Mouse (Mus musculus) gastrocnemius, adult 18-20 months (tissue): ENCODE data around the gene Zcrb1. TPM values are rescaled to one million over a fixed set of nuclear protein-coding genes. Genes with fewer than 3 reads are reported as not detected.

Source experiments
- DNase-seq: peaks from one replicate; pipeline ENCODE4 v3.0.0; 2021; ENCODE audit warnings: low spot score
- long read RNA-seq, 2 experiments: library from polyadenylated mRNA; stranded (forward); transcript quantifications; one replicate each; pipeline ENCODE4 v2.0.0; 2021
- total RNA-seq, 2 experiments: library from RNA; stranded (reverse); gene quantifications; 2 replicates each; pipeline ENCODE4 v1.2.3; 2021

Gene Zcrb1
- 100 to 1,000 TPM; 138 to 149 TPM for total RNA-seq
- long read RNA-seq, experiment 1, transcript Zcrb1-208 (8 exons, 850 nt), result minor isoform, 11 of 221 reads
- long read RNA-seq, experiment 1, transcript Zcrb1-201 (8 exons, 877 nt), result major isoform, 159 of 221 reads
- long read RNA-seq, experiment 1, partial matches to known transcripts, result 2 of 221 reads
- long read RNA-seq, experiment 1, other reads (novel, unspliced or antisense), result 49 of 221 reads
- long read RNA-seq, experiment 2, transcript Zcrb1-201 (8 exons, 877 nt), result major isoform, 120 of 157 reads
- long read RNA-seq, experiment 2, partial matches to known transcripts, result 1 of 157 reads
- long read RNA-seq, experiment 2, other reads (novel, unspliced or antisense), result 33 of 157 reads

DNA sequence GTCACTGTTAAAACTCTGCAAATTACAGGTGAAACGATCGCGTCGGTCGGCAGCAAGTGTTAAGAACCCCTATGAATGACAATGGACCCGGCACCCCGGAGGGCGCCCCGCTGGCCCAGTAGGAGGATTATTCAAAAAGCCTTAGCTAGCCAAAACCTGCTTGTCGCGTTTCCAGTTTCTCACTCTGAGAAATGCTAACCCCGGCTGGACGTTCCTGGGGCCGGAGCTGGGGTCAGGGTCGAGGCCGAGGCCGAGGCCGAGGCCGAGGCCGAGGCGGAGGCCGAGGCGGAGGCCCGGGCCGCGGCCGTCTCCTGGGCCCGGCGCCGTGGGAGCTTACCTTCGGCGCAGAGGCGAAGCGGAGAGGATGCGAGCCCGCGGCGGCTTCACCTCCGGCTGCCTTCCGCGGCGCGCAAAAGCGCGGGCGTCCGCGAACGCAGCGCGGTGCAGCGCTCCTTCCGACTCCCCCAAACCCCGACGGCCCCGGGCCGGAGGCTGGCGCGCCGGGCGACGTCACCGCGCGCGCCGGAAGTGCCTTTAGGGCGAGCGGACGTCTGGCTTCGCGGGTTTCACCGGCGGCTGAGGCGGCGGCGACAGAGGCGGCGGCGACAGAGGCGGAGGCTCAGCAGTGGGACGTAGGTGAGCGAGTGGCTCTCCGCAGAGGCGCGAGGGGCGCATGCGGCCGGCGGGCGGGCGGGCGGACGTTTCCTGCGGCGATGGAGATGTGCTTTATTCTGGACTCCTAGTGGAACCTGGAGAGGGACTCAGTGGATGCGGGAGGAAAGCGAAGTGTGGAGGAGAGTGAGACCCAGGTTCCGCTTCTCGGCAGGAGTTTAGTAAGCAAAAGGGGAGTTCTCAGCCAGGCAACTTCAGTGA lies at the start of gene Zcrb1, which contains the start of gene Pphln1:
Zcrb1 (minus strand) TSS at position 509 of the 873 bp plus-strand sequence.
Pphln1 (plus strand) TSS at position 525 of the 873 bp plus-strand sequence.
- DNase-seq, result peak; percentile 67

DNA sequence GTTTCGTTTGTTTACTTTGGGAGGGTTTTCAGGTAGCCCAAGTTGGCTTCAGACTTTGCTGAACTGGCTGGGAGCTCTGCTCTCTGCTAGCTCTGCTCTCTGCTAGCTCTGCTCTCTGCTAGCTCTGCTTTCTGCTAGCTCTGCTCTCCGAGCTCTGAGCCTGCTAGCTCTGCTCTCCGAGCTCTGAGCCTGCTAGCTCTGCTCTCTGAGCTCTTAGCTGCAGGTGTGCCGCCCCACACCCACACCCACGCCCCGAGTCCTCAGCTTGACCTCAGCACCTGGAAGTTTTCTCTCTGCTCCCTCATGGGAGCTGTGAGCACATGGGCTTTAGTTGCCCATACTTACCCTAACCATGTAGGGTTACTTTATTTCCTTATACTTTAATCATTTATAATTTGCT lies 45.5 kb upstream of the Zcrb1 start:
- no peak for DNase-seq

DNA sequence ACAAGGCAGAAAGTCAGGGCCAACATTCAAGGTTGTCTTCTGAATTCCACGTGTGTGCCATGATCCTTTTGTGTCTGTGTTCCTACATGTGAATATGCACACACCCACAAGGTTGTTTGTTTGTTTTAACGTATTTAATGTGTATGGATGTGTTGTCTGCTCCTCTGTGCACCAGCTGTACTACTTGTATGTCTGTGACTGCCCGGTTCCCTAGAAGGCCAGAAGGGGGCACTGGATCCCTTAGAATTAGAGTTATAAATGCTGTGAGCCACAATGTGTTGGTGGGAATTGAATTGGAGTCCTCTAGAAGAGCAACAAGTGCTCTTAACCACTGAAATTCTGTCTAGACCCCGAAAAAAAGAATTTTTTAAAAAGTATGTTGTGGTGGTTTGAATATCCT lies 44.1 kb upstream of the Zcrb1 start:
- no peak for DNase-seq

DNA sequence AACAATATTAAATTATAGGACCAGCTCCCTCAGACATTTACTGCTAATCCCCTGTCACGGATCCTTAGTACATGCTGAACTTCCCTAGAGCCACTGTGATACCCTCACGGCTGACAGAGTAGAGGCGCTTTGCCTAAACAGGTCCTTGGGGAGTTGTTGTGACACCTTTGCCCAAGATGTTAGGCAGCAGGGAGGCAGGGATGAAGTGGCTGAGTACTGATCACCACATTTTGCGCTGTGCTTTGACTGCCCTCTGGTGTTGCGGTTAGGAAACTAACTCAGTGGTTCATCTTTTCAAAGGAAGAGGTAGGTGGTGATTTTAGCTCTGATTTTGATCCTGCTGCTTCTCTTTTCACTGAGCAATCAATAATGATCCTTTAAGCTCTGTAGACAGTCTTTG lies 40.5 kb upstream of the Zcrb1 start:
- peak; percentile 51 for DNase-seq

DNA sequence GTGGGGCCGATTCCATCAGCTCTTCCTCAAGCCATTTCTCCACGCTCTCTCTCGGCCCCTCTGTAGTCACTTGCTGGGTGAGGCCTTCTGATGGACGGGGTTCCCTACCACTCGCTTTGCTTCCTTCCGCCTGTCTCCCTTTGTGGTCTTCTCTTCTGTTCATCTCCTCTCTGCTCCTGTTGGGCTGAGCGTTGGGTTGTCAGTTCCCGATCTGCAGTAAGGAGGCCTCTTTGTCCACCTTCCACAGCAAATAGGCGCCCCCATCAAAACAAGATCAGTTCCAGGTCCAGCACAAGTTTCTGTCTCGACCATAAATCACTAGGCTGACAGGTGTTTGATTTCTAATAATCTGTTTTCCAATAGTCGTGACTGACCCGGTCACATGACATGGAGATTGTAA lies 37.9 kb upstream of the Zcrb1 start:
- no peak for DNase-seq

DNA sequence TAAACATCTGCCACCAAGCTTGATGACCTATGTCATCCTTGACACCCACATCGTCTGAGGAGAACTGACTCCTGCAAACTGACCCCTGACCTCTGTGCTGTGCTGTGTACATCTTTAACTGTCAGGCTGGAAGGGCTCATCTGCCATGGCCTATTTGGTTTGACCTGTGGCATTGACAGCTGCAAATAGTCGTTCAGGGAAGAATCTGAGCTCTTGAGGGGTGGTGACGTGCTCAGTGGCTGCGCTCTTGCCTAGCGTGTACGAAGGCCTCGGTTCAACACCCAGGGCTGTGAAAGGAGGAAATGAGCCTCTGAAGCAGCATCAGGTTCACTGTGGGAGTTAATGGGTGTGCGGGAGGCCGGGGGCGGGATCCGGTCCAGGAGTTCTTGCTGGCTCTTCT lies 35.7 kb upstream of the Zcrb1 start:
- no peak for DNase-seq

DNA sequence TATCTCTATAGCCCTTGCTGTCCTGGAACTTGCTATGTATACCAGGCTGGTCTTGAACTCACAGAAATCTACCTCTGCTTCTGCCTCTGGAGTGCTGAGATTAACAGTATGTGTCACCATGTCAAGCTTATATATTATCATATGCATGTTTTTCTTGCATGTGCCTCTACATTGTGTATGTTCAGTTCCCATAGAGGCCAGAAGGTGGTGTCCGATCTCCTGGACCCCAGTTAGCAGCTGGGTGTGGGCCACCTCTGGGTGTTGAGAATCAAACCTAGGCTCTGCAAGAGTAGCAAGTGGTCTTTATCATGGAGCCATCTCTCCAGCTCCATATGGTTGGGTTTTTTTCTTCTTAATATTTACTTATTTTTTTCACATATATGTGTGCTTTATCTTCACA lies 24.4 kb upstream of the Zcrb1 start:
- no peak for DNase-seq

DNA sequence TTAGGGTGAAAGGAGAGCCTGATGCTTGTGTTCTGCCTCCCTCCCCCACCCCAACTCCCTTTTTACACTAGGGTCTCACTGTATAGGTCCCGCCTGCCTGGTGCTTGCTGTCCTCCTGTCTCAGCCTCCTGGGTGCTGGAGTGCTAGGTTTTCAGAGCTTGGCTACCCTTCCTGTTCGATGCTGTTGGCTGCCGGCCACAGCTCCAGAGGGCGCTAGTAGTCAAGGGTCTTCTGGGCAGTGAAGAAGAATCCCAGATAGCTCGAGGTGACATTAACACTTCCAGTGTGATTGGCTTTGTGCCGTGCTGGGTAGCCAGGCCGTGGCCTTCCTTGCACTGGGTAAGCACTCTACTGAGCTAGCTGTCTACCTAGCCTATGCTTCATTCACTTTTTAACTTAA lies 22.5 kb upstream of the Zcrb1 start:
- no peak for DNase-seq

DNA sequence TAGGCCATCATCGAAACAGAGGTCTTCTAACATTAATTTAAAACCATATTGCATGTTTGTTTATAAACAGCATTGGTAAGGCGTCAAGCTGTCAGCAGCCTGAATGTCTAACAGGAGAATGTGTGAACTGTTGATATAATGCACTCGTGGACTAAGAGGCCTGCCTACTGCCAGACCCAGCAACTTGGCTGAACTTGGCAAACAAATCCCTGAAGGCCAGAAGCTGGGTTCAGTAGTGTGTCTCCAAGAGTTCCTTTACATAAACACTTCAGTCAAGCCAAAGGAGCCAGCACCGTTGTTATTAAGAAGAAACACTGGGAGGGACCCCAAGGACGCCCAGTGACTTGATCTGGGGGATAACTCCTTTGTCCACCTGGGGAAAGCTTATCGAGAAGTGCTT lies 18.2 kb upstream of the Zcrb1 start:
- DNase-seq, result no peak

DNA sequence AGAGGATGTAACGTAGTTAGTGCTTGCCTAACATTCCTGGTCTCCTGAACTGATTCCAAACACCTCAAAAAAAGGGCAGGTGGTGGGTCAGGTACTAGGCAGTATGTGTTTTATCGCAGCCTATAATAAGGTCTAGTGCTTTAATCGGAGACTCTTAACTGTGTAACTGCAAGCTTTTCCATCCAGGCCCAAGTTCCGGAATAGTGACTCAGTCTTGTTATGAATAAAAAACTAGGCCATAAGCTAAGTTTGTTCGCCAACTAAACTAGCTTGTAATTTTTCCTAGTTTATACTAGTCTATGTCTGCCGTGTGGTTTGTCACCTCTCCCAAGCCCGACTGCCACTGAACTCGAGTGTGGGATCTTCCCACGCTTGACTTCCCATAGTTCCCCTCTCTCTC lies 16.3 kb upstream of the Zcrb1 start:
- DNase-seq, result no peak

DNA sequence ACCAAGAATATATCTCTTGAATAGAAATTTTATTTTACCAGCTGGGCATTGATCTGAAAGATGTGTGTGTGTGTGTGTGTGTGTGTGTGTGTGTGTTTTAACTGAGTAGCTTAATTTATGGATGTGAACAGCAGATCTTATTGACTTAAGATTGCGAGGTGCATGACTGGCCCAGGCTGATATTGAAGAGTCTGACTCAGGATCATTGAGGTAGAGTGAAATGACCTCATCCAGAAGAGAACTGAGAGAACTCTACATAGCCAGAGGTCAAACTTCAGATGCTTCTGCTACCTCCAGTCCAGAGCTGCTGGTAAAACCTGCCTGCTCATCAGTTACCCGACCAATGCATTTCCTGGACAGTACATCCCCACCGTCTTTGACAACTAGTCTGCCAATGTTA lies 14.3 kb upstream of the Zcrb1 start:
- no peak for DNase-seq

DNA sequence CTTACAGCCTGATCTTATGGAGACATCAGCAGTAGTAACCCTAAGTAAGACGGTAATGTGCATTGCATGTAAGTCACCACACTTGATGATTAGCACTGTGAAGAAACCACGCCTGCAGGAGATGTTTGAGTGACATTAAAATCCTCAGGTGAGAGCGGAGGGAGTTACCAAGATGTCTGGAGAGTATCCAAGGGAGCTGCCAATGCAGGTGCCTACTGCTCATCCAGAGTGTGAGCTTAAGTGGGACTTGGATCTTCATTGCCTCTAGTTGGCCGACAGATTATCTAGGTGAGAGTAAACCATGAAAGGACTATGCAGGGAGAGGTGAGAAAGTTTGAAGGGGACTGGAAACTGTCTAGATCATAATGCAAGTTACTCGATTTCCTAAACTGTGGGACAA lies 8.4 kb upstream of the Zcrb1 start:
- no peak for DNase-seq

DNA sequence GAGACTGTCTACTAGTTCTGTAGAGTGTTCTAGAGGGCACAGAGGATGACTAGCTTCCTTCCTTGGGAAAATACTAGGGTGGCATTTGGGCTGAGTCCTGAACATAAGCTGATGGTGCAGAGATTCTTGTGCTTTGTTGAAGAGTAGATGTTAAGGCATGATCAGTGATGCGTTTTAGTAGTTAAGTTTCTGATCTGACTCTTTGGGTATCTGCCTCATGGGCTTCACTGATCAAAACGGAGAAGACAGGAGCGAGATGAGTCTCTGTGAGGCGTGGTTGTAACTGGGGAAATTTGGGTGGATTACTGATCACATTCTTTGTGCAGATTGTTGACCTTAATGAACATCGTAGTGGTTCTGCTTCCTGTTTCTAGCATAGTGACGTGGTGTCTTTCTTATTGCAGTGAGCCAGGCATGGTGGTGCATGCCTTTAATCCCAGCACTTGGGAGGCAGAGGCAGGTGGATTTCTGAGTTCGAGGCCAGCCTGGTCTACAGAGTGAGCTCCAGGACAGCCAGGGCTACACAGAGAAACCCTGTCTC lies 7.4 kb upstream of the Zcrb1 start:
- DNase-seq, result no peak

DNA sequence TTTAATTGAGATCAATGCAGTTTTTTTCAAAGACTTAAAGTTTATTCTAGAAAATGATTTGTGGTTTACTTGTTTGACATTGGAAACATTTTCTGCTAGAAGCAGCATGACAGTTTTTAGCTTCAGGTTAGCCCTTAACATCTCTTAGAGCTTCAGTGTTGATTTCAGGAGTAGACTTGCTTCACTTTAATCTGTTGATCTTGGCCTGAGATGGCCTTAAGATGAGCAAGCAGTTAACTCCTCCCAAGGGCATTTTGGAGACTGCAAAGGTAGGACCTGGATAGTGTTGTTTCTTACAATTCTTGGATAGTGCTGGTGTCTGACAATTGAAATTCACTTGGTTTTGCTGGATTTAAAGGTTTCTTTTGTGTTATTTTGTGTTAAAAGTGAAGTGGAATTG lies 6.7 kb upstream of the Zcrb1 start:
- DNase-seq, result no peak

DNA sequence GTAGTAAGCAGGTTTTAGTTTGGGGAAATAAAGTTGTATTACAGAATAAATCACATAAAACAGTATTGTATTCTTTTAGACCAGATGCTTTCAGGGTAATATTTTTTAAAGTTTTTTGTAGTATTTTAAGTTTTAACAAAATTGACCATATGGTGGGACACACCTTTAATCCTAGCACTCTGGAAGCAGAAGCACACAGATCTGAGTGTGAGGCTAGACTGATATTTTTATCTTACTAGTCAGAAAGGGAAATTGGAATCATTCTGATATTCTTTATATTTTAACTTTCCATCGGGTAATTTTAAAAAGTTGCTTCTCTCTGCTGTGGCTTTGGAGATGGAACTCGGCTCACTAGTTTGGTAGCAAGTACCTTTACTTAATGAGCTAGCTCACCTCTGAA lies 4.6 kb upstream of the Zcrb1 start:
- no peak for DNase-seq

DNA sequence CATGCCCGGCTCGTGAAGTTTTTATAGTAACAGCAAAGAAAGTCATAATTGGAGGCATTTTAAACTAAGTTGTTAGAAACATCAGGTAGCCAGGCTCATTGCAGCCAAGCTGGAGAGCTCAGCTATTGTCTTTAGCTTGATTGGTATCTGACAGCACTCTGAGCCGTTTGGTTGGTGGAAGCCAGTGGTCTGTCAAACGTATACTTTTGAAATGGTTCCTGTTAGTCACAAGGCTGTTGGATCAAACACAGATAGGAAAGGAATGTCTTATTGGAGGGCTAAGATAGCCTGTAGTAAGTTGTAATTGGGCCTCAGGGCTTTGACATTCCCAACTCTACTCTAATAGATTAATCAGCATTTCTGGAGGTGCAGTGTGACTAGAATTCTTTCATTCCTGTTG lies 3.3 kb upstream of the Zcrb1 start:
- DNase-seq, result no peak

DNA sequence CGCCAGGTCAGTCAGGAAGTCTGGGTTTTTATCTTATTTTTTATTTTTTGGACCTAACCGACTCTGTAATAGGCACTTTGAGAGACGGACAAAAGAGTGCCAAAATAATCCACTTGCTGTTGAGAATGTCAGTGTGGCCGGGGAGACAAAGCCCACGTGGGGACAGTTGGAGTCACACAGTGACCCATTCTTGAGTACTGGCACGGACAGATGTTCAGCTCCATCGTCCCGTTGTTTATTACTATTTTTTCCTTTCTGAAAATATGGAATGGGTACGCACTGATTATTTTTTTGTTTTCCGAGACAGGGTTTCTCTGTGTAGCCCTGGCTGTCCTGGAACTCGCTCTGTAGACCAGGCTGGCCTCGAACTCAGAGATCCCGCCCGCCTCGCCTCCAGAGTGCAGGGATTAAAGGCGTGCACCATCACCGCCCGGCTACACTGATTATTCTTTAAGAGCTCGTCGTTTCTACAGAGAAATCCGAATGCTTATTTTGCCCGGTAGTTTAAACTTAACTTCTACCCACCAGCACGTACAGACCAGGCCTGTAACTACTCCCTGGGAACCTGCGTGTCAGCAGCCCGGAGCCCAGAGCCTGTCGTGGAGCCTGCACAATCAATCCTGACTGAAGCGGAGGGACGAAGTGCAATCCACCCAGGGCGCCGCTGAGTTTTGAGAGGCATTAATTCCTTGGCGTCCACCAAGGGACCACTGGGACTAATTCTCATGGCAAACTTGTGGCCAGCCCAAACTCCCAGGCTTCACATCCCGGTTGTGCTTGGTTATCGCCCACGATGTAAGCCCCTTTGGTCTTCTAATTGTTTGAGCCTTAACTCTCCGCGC lies 786 bp upstream of the Zcrb1 start:
- peak; percentile 2 for DNase-seq

DNA sequence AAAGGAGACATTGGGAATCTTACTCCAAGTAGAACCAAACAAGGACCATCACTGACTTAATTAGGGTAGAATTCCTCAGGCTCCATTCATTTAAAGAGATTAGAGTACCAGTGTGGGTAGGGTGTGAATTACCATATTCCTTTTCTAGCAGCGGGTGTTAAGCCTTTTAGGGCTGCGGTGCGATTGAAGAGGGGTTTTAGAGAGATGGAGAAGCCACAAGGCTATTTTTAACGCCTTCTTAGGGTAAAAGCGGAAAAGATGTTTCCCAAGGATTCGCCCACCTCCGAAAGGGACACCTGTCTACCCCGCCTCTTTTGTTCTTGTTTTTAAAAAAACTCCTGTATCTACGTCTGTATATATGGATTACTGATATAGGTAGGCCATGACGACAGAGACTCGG lies 865 bp downstream of the Zcrb1 start:
- DNase-seq, result no peak

DNA sequence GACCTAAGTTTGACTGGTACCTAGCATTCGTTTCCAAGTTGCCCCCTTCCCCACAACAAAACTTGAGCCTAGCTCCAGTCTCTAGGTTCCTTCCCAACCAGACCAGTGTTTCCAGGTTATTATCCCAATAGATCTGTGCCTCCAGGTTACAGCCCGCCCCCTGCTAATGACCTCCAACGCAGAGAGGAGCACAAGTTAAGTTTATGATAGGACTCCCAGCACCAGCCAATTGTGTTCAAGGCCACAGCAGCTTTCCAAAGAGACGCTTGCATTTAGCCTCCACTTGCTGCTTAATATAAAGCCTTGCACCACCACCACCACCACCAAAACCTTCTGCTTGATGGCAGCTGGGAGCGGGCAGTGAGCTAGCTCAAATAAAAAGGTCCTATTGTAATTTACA lies 16.8 kb downstream of the Zcrb1 start:
- DNase-seq, result no peak

DNA sequence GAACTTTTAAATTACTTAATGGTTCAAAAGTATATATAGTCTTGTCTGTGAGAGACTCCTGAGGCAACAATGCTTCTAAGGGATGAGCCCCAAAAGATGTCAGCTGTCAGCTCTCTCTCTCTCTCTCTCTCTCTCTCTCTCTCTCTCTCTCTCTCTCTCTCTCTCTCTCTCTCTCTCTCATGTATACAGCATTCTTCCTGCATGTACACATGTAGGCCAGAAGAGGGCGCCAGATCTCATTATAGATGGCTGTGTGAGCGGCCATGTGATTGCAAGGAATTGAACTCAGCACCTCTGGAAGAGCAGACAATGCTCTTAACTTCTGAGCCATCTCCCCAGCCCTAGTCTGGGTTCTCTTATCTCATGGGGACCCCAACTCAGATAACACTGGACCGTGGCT lies 19.0 kb downstream of the Zcrb1 start:
- DNase-seq, result no peak

DNA sequence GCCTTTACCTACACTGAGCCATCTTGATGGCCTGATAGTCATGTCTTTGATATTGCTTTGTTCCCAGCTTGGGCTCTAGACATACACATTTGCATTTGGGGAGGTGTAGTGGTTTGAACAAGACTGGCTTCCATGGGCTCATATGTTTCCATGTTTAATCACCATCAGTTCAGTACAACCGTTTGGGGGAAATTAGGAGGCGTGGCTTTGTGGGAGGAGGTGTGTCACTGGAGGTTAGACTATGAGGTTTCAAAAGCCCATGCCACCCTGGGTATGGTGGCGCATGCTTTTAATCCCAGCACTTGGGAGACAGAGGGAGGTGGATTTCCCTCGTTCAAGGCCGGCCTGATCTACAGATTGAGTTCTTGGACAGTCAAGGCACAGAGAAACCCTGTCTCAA lies 22.4 kb downstream of the Zcrb1 start:
- DNase-seq, result no peak
